30 mouse cellular contexts compared by ENCODE assay signal in genomic region chr4:15769856-15770550, GRCm38 (mm10).
DNase-seq lines count a peak whose midpoint lies in the region; ATAC-seq and TF ChIP-seq lines count a peak whose summit lies in the region.
"Had no signal": no experiment of that assay in that cellular context is flagged by ENCODE, and none has a peak within 500 bp of the region (broad histone marks: within the 10 kb centered on the region; RNA-seq: fewer than 3 reads in every experiment).

No protein-coding gene starts in this region.

- no peaks in the 10 kb centered on the region for H3K4me1 ChIP-seq in lung, postnatal 0 days (ENCODE audit: insufficient read depth, low read depth, low read length)
- H3K4me1 ChIP-seq: heart, embryonic 10.5 days; heart, embryonic 15.5 days; limb, embryonic 15.5 days; liver, embryonic 15.5 days; midbrain, embryonic 10.5 days; midbrain, embryonic 15.5 days; neural tube, embryonic 15.5 days; stomach, embryonic 15.5 days had no signal

- no peak overlapping the region for H3K4me3 ChIP-seq in lung, postnatal 0 days (ENCODE audit: low read depth, low read length)
- H3K4me3 ChIP-seq: erythroblast, embryonic 14.5 days; heart, embryonic 10.5 days; heart, embryonic 15.5 days; limb, embryonic 15.5 days; liver, embryonic 15.5 days; midbrain, embryonic 10.5 days; midbrain, embryonic 15.5 days; neural tube, embryonic 15.5 days; stomach, embryonic 15.5 days had no signal

- TF ChIP-seq CTCF in lung, postnatal 0 days (IDR thresholded peaks at IDR 0.05), result no peak

- peak; percentile 45 to 57 for DNase-seq in frontal cortex, adult 2 months (ENCODE audit: extremely low spot score in 1 of 2, low spot score in 1 of 2)
- DNase-seq in frontal cortex, postnatal 14 days (ENCODE audit: low spot score in 2 of 2), result no peak
- DNase-seq in left cerebral cortex, adult 18-20 months (ENCODE audit: low spot score in 2 of 2), result peak; percentile 25 to 57
- DNase-seq in left cerebral cortex, postnatal 4 days, result no peak
- DNase-seq in right cerebral cortex, adult 2 months (ENCODE audit: low spot score in 2 of 2), result peak; percentile 33 to 38
- no peak for DNase-seq in right cerebral cortex, postnatal 4 days
- no peak for DNase-seq in lung, postnatal 0 days (ENCODE audit: low spot score)
- no peak for DNase-seq in adrenal gland, adult 18-20 months (ENCODE audit: low spot score in 2 of 2)
- DNase-seq: adrenal gland, postnatal 10 days; cerebellum, adult 11 months; cerebellum, adult 9-10 months; gastrocnemius, postnatal 25 days; heart, adult 11 months; kidney, adult 18-20 months; kidney, postnatal 36 days; lung, embryonic 14.5 days; retina, postnatal 1 day; thymus, postnatal 14 days had no signal

- H3K27me3 ChIP-seq in lung, postnatal 0 days (replicated peaks; ENCODE audit: insufficient read depth, low read length), result no peaks in the 10 kb centered on the region
- H3K27me3 ChIP-seq: heart, embryonic 15.5 days; limb, embryonic 15.5 days; liver, embryonic 15.5 days; midbrain, embryonic 15.5 days; neural tube, embryonic 15.5 days; stomach, embryonic 15.5 days had no signal

- H3K4me2 ChIP-seq in lung, postnatal 0 days (replicated peaks; ENCODE audit: low read depth, low read length), result no peak overlapping the region
- H3K4me2 ChIP-seq: heart, embryonic 15.5 days; limb, embryonic 15.5 days; liver, embryonic 15.5 days; lung, embryonic 14.5 days; midbrain, embryonic 15.5 days; neural tube, embryonic 15.5 days; stomach, embryonic 15.5 days had no signal

- H3K9ac ChIP-seq in lung, postnatal 0 days (replicated peaks; ENCODE audit: low read depth), result no peak overlapping the region
- H3K9ac ChIP-seq: heart, embryonic 15.5 days; limb, embryonic 15.5 days; liver, embryonic 15.5 days; lung, embryonic 14.5 days; midbrain, embryonic 15.5 days; neural tube, embryonic 15.5 days; stomach, embryonic 15.5 days had no signal

- intact Hi-C loops in left cerebral cortex, postnatal 4 days (cut with DNase I), result no loop called here

- TF ChIP-seq EP300 in lung, postnatal 0 days (IDR thresholded peaks at IDR 0.05), result no peak

- ATAC-seq in lung, postnatal 0 days, result no peak
- ATAC-seq: forebrain, embryonic 16.5 days; hindbrain, embryonic 16.5 days; midbrain, embryonic 15.5 days had no signal

- WGBS in lung, postnatal 0 days, result 81% methylated on average over 4 of the region's 4 CpGs

- H3K9me3 ChIP-seq in lung, postnatal 0 days (ENCODE audit: low read length), result no peaks in the 10 kb centered on the region
- H3K9me3 ChIP-seq: G1E; heart, embryonic 10.5 days; heart, embryonic 15.5 days; limb, embryonic 15.5 days; liver, embryonic 15.5 days; midbrain, embryonic 10.5 days; midbrain, embryonic 15.5 days; neural tube, embryonic 15.5 days; stomach, embryonic 15.5 days had no signal

- no peak overlapping the region for H3K27ac ChIP-seq in lung, postnatal 0 days (ENCODE audit: low read length)
- H3K27ac ChIP-seq: heart, embryonic 10.5 days; heart, embryonic 15.5 days; limb, embryonic 15.5 days; liver, embryonic 15.5 days; midbrain, embryonic 10.5 days; midbrain, embryonic 15.5 days; neural tube, embryonic 15.5 days; stomach, embryonic 15.5 days had no signal

- no peaks in the 10 kb centered on the region for H3K36me3 ChIP-seq in lung, postnatal 0 days (ENCODE audit: insufficient read depth, low read length)
- H3K36me3 ChIP-seq: G1E; heart, embryonic 10.5 days; heart, embryonic 15.5 days; limb, embryonic 15.5 days; liver, embryonic 15.5 days; midbrain, embryonic 10.5 days; midbrain, embryonic 15.5 days; neural tube, embryonic 15.5 days; stomach, embryonic 15.5 days had no signal

Comparison
In these comparisons a context has a peak if more than half of its experiments do, and no peak if none do; other contexts are left out.
1. DNase-seq: peak in frontal cortex, adult 2 months (2 of 2), left cerebral cortex, adult 18-20 months (2 of 2) and right cerebral cortex, adult 2 months (2 of 2); none in frontal cortex, postnatal 14 days (0 of 2), left cerebral cortex, postnatal 4 days (single experiment), right cerebral cortex, postnatal 4 days (single experiment), lung, postnatal 0 days (single experiment) and adrenal gland, adult 18-20 months (0 of 2).